Comparison of ENCODE assay signal across 26 mouse cellular contexts in the genomic region with DNA sequence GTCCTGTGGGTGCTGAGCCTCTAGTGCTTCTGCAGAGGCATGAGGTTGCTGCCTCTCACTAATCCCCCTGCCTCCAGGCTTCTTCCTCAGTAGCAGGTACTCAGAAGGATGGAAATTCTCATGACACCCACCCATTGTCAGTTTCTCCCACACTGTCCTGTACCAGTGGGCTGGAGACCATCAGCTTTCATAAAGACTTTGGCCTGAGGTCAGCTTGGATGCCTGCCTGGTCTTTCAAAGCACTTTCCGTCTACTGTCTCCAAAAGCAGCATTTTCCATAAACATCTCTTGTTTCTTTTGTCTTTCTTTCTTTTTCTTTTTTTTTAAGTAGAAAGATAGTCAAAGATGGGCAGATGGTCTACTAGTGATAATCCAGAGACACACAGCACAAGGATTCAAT.
DNase-seq lines count a peak whose midpoint lies in the region; ATAC-seq lines count a peak whose summit lies in the region.
"Had no signal": no experiment of that assay in that cellular context is flagged by ENCODE, and none has a peak within 500 bp of the region (broad histone marks: within the 10 kb centered on the region; RNA-seq: fewer than 3 reads in every experiment).

No protein-coding gene starts in this region.

- ATAC-seq in embryonic facial prominence, embryonic 14.5 days (ENCODE audit: low read depth): no peak
- 0 out of 2 replicates have a peak, but pooled peaks have one; percentile 26 for ATAC-seq in lung, embryonic 16.5 days (ENCODE audit: low read depth)
- no peak for ATAC-seq in hindbrain, embryonic 11.5 days (ENCODE audit: low FRiP score)
- ATAC-seq: CD4-positive, CD25-positive, alpha-beta regulatory T cell, adult 4 months; forebrain, postnatal 0 days; hindbrain, postnatal 0 days had no signal

- no peak overlapping the region for H3K9ac ChIP-seq in embryonic facial prominence, embryonic 14.5 days (ENCODE audit: low read depth, low read length)
- no peak overlapping the region for H3K9ac ChIP-seq in lung, embryonic 16.5 days (ENCODE audit: low read length)
- H3K9ac ChIP-seq in hindbrain, embryonic 11.5 days (ENCODE audit: low read depth, low read length): no peak overlapping the region
- H3K9ac ChIP-seq: embryonic facial prominence, embryonic 12.5 days; forebrain, embryonic 12.5 days; forebrain, postnatal 0 days; heart, embryonic 15.5 days; hindbrain, embryonic 13.5 days had no signal

- H3K36me3 ChIP-seq in embryonic facial prominence, embryonic 14.5 days (ENCODE audit: control insufficient read depth, insufficient read depth, low read length): no peaks in the 10 kb centered on the region
- H3K36me3 ChIP-seq in embryonic facial prominence, embryonic 10.5 days (replicated peaks): no peaks in the 10 kb centered on the region
- no peaks in the 10 kb centered on the region for H3K36me3 ChIP-seq in lung, embryonic 16.5 days (ENCODE audit: control insufficient read depth, insufficient read depth, low read length)
- no peaks in the 10 kb centered on the region for H3K36me3 ChIP-seq in hindbrain, embryonic 11.5 days (ENCODE audit: control insufficient read depth, insufficient read depth, low read length)
- H3K36me3 ChIP-seq: embryonic facial prominence, embryonic 12.5 days; forebrain, embryonic 12.5 days; G1E; heart, embryonic 15.5 days; hindbrain, embryonic 13.5 days had no signal

- H3K4me2 ChIP-seq in embryonic facial prominence, embryonic 14.5 days (ENCODE audit: low read depth, low read length): no peak overlapping the region
- H3K4me2 ChIP-seq in lung, embryonic 16.5 days (ENCODE audit: low read depth, low read length): no peak overlapping the region
- H3K4me2 ChIP-seq in hindbrain, embryonic 11.5 days (replicated peaks; ENCODE audit: low read depth, low read length): no peak overlapping the region
- H3K4me2 ChIP-seq: embryonic facial prominence, embryonic 12.5 days; forebrain, embryonic 12.5 days; heart, embryonic 11.5 days; heart, embryonic 15.5 days; hindbrain, embryonic 13.5 days had no signal

- no peaks in the 10 kb centered on the region for H3K27me3 ChIP-seq in embryonic facial prominence, embryonic 14.5 days (replicated peaks; ENCODE audit: control insufficient read depth, insufficient read depth, low read length)
- no peaks in the 10 kb centered on the region; the same call in 1 of the 2 replicates for H3K27me3 ChIP-seq in embryonic facial prominence, embryonic 10.5 days (replicated peaks; ENCODE audit: low read depth, poor library complexity, severe bottlenecking)
- no peaks in the 10 kb centered on the region for H3K27me3 ChIP-seq in lung, embryonic 16.5 days (ENCODE audit: control insufficient read depth, insufficient read depth, low read depth, low read length)
- H3K27me3 ChIP-seq in hindbrain, embryonic 11.5 days (ENCODE audit: control insufficient read depth, insufficient read depth, low read length): no peaks in the 10 kb centered on the region
- H3K27me3 ChIP-seq: embryonic facial prominence, embryonic 12.5 days; forebrain, embryonic 12.5 days; heart, embryonic 15.5 days; hindbrain, embryonic 13.5 days had no signal

- no peak overlapping the region for H3K27ac ChIP-seq in embryonic facial prominence, embryonic 14.5 days (replicated peaks; ENCODE audit: low read depth, low read length)
- H3K27ac ChIP-seq in embryonic facial prominence, embryonic 10.5 days (replicated peaks): no peak overlapping the region
- no peak overlapping the region; the same call in 1 of the 2 replicates for H3K27ac ChIP-seq in lung, embryonic 16.5 days (ENCODE audit: low read length)
- H3K27ac ChIP-seq in hindbrain, embryonic 11.5 days (ENCODE audit: low read depth, low read length): no peak overlapping the region
- H3K27ac ChIP-seq: embryonic facial prominence, embryonic 12.5 days; forebrain, embryonic 12.5 days; gastrocnemius, adult 2 months; heart, embryonic 15.5 days; hindbrain, embryonic 13.5 days; hindbrain, postnatal 0 days had no signal

- no peaks in the 10 kb centered on the region for H3K9me3 ChIP-seq in embryonic facial prominence, embryonic 14.5 days (ENCODE audit: control insufficient read depth, low read length)
- no peaks in the 10 kb centered on the region for H3K9me3 ChIP-seq in embryonic facial prominence, embryonic 10.5 days
- no peaks in the 10 kb centered on the region for H3K9me3 ChIP-seq in lung, embryonic 16.5 days (ENCODE audit: control insufficient read depth, low read length)
- no peaks in the 10 kb centered on the region for H3K9me3 ChIP-seq in hindbrain, embryonic 11.5 days (ENCODE audit: control insufficient read depth, low read length)
- H3K9me3 ChIP-seq: embryonic facial prominence, embryonic 12.5 days; heart, embryonic 15.5 days had no signal

- H3K4me3 ChIP-seq in embryonic facial prominence, embryonic 14.5 days (ENCODE audit: low read depth, low read length): no peak overlapping the region
- H3K4me3 ChIP-seq in embryonic facial prominence, embryonic 10.5 days: no peak overlapping the region
- H3K4me3 ChIP-seq in lung, embryonic 16.5 days (ENCODE audit: low read length): no peak overlapping the region
- H3K4me3 ChIP-seq in hindbrain, embryonic 11.5 days (ENCODE audit: low read depth, low read length): no peak overlapping the region
- H3K4me3 ChIP-seq: embryonic facial prominence, embryonic 12.5 days; forebrain, embryonic 12.5 days; gastrocnemius, adult 2 months; heart, embryonic 15.5 days; hindbrain, embryonic 13.5 days had no signal

- 72% methylated on average over 1 of the region's 1 CpGs for WGBS in embryonic facial prominence, embryonic 14.5 days
- 91% methylated on average over 1 of the region's 1 CpGs for WGBS in embryonic facial prominence, embryonic 10.5 days
- 39% methylated on average over 1 of the region's 1 CpGs for WGBS in lung, embryonic 16.5 days
- WGBS in hindbrain, embryonic 11.5 days: 93% methylated on average over 1 of the region's 1 CpGs

- DNase-seq in embryonic facial prominence, embryonic 14.5 days (ENCODE audit: low spot score): peak; percentile 26
- no peak for DNase-seq in embryonic facial prominence, embryonic 10.5 days (ENCODE audit: low spot score)
- peak; percentile 26 for DNase-seq in kidney, postnatal 10 days
- no peak for DNase-seq in kidney, postnatal 25 days
- peak; percentile 28 for DNase-seq in lung, postnatal 25 days (ENCODE audit: low spot score)
- DNase-seq in hindbrain, embryonic 11.5 days (ENCODE audit: low spot score): no peak
- no peak for DNase-seq in layer of hippocampus, postnatal 36 days
- DNase-seq: adrenal gland, adult 8-10 months; adrenal gland, postnatal 36 days; B cell, adult 2 months; cerebellum, adult 2 months; cerebellum, postnatal 10 days; embryo, embryonic 11 days; forebrain, postnatal 0 days; gastrocnemius, adult 2 months; gastrocnemius, postnatal 25 days; heart, postnatal 36 days had no signal

- no peaks in the 10 kb centered on the region for H3K4me1 ChIP-seq in embryonic facial prominence, embryonic 14.5 days (ENCODE audit: control insufficient read depth, insufficient read depth, low read length)
- no peaks in the 10 kb centered on the region for H3K4me1 ChIP-seq in embryonic facial prominence, embryonic 10.5 days
- H3K4me1 ChIP-seq in lung, embryonic 16.5 days (replicated peaks; ENCODE audit: control insufficient read depth, insufficient read depth, low read length): no peaks in the 10 kb centered on the region
- no peaks in the 10 kb centered on the region for H3K4me1 ChIP-seq in hindbrain, embryonic 11.5 days (replicated peaks; ENCODE audit: control insufficient read depth, insufficient read depth, low read length)
- H3K4me1 ChIP-seq: embryonic facial prominence, embryonic 12.5 days; forebrain, embryonic 12.5 days; hindbrain, embryonic 13.5 days had no signal

Comparison
In these comparisons a context has a peak if more than half of its experiments do, and no peak if none do; other contexts are left out.
1. DNase-seq: peak in embryonic facial prominence, embryonic 14.5 days (single experiment), kidney, postnatal 10 days (single experiment) and lung, postnatal 25 days (single experiment); none in embryonic facial prominence, embryonic 10.5 days (single experiment), kidney, postnatal 25 days (0 of 2), hindbrain, embryonic 11.5 days (single experiment) and layer of hippocampus, postnatal 36 days (0 of 2).